Mouse (Mus musculus): ENCODE measurements around the gene Ankrd50. TPM values are rescaled to one million over a fixed set of nuclear protein-coding genes. Genes with fewer than 3 reads are reported as not detected.

Gene Ankrd50
- total RNA-seq, 2 experiments from 2014 or later, result 7.8 to 11.9 TPM

DNA sequence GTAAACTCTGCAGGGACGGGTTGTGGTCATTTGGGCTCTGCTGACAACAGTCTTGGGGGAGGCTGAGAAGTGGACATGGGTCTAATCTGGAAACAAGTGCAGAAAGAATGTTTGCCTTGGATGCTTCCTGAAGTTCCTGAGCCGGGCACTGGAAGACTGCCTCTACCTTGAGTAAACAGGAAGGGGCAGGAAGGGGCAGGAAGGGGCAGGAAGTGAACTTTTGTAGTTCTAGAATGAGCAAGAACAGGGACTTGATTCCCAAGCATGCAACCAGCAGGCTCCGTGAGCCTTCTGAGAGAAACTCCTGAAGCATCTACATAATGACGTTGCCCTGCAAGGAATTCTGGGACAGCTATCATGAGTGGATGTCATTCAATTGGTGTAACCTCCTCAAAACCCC lies 60.7 kb downstream of the Ankrd50 start:
- TF ChIP-seq CTCF (IDR thresholded peaks at IDR 0.05), result no peak
- Histone ChIP-seq H3K4me3 (no peak overlapping the region), H3K27ac (no peak overlapping the region)
- intact Hi-C loops (cut with DNase I), result no loop called here
- DNase-seq, result no peak

DNA sequence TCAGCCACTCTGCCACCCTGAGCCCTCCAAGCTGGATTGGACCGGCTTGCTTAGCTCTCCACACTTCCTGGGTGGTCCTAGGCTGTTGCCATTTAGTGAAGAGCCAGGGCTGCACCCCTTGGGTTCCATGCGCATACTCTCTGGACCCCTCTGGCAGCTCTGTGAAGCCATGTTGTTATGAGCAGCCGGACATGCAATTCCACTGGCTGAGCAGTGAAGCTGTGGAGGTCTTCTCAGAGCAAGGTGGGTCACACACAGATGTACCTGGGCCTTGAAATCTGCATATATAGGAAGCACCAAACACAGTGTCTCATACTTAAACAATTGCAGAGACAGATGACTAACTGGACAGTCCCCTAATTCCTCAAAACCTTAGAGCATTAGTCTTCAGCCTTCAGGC lies 64.7 kb downstream of the Ankrd50 start:
- Histone ChIP-seq H3K4me3 (no peak overlapping the region), H3K27ac (no peak overlapping the region)
- no peak for TF ChIP-seq CTCF (IDR thresholded peaks at IDR 0.05)
- intact Hi-C loops (cut with DNase I), result no loop called here
- no peak for DNase-seq

- no peak for TF ChIP-seq CTCF (IDR thresholded peaks at IDR 0.05)
- no peak overlapping the region for H3K4me3 ChIP-seq
- intact Hi-C loops (cut with DNase I), result no loop called here
- DNase-seq, result no peak
- no peak overlapping the region for H3K27ac ChIP-seq
Observed at GRCm38 (mm10) chr3:38415292-38415930, 69.2 kb downstream of the Ankrd50 start.
